Mouse (Mus musculus): ENCODE results near the gene Lrif1. TPM values are rescaled to one million over a fixed set of nuclear protein-coding genes. Genes with fewer than 3 reads are reported as not detected.
"Not testable (repeated sequence)": the region's sequence is repeated elsewhere in the genome, so short reads cannot be mapped to it uniquely, and the experiment has no call there.

The Lrif1 gene
- 22.0 and 24.3 TPM in 2 replicates for polyA plus RNA-seq (2014; fragmentation: Nextera tagmentation; extraction: Ambion mirVana)

- H3K4me1 ChIP-seq (ENCODE audit: control insufficient read depth, insufficient read depth, low read length), result no peaks in the 10 kb centered on the region
- H3K4me2 ChIP-seq (replicated peaks; ENCODE audit: low read depth, low read length), result peak within 1 kb of the TSS; percentile 40
- no peaks in the 10 kb centered on the region; the same call in 1 of the 2 replicates for H3K9me3 ChIP-seq (ENCODE audit: control insufficient read depth, low read length)
- no peaks in the 10 kb centered on the region for H3K27me3 ChIP-seq (ENCODE audit: control insufficient read depth, insufficient read depth, low read length)
- H3K36me3 ChIP-seq (ENCODE audit: control insufficient read depth, insufficient read depth, low read length), result no peaks in the 10 kb centered on the region
- 0 out of 2 replicates have a peak within 1 kb of the TSS, but pooled peaks have one; percentile 3 for H3K27ac ChIP-seq (ENCODE audit: low read depth, low read length)
- WGBS, result 1% methylated on average over 20 of the region's 20 CpGs
- H3K9ac ChIP-seq (ENCODE audit: low read depth, low read length), result peak within 1 kb of the TSS; percentile 52
- H3K4me3 ChIP-seq (ENCODE audit: low read length), result peak within 1 kb of the TSS; percentile 46
- peak; percentile 99 for ATAC-seq (ENCODE audit: low FRiP score, low TSS enrichment)
Measured at GRCm38 (mm10) chr3:106684830-106685229, at the start of gene Lrif1. Lrif1 (plus strand) TSS chr3:106684987.

GRCm38 (mm10) chr3:106672811-106673210 lies 12.0 kb upstream of the Lrif1 start:
- not testable (repeated sequence) for H3K9me3 ChIP-seq (ENCODE audit: control insufficient read depth, low read length); H3K4me2 ChIP-seq (replicated peaks; ENCODE audit: low read depth, low read length); H3K27ac ChIP-seq (ENCODE audit: low read depth, low read length); H3K4me3 ChIP-seq (ENCODE audit: low read length); H3K27me3 ChIP-seq (ENCODE audit: control insufficient read depth, insufficient read depth, low read length); H3K9ac ChIP-seq (ENCODE audit: low read depth, low read length); H3K4me1 ChIP-seq (ENCODE audit: control insufficient read depth, insufficient read depth, low read length); H3K36me3 ChIP-seq (ENCODE audit: control insufficient read depth, insufficient read depth, low read length); ATAC-seq (ENCODE audit: low FRiP score, low TSS enrichment)
- 74% methylated on average over 14 of the region's 14 CpGs for WGBS

- ATAC-seq (ENCODE audit: low FRiP score, low TSS enrichment), result no peak
- no peaks in the 10 kb centered on the region for H3K27me3 ChIP-seq (ENCODE audit: control insufficient read depth, insufficient read depth, low read length)
Measured at GRCm38 (mm10) chr3:106685381-106685780, 594 bp downstream of the Lrif1 start.

GRCm38 (mm10) chr3:106721397-106722027 lies 36.7 kb downstream of the Lrif1 start:
- H3K4me2 ChIP-seq (replicated peaks; ENCODE audit: low read depth, low read length), result peak overlapping the region; percentile 58
- no peaks in the 10 kb centered on the region for H3K36me3 ChIP-seq (ENCODE audit: control insufficient read depth, insufficient read depth, low read length)
- peak overlapping the region; percentile 68 for H3K4me3 ChIP-seq (ENCODE audit: low read length)
- H3K9ac ChIP-seq (ENCODE audit: low read depth, low read length), result peak overlapping the region; percentile 56
- WGBS, result 1% methylated on average over 31 of the region's 31 CpGs
- H3K9me3 ChIP-seq (ENCODE audit: control insufficient read depth, low read length), result no peaks in the 10 kb centered on the region; the same call in 1 of the 2 replicates
- no peaks in the 10 kb centered on the region for H3K4me1 ChIP-seq (ENCODE audit: control insufficient read depth, insufficient read depth, low read length)
- H3K27ac ChIP-seq (ENCODE audit: low read depth, low read length), result peak overlapping the region; percentile 94
- H3K27me3 ChIP-seq (ENCODE audit: control insufficient read depth, insufficient read depth, low read length), result no peaks in the 10 kb centered on the region
- ATAC-seq (ENCODE audit: low FRiP score, low TSS enrichment), result peak; percentile 99

More at GRCm38 (mm10) chr3:106685381-106685780, 594 bp downstream of the Lrif1 start:
- Histone ChIP-seq H3K36me3 (ENCODE audit: control insufficient read depth, insufficient read depth, low read length) (no peaks in the 10 kb centered on the region), H3K27ac (ENCODE audit: low read depth, low read length) (no peak overlapping the region), H3K4me2 (replicated peaks; ENCODE audit: low read depth, low read length) (peak overlapping the region; percentile 40), H3K4me1 (ENCODE audit: control insufficient read depth, insufficient read depth, low read length) (no peaks in the 10 kb centered on the region), H3K4me3 (ENCODE audit: low read length) (peak overlapping the region; percentile 46), H3K9ac (ENCODE audit: low read depth, low read length) (peak overlapping the region; percentile 52; the same call in 1 of the 2 replicates), H3K9me3 (ENCODE audit: control insufficient read depth, low read length) (no peaks in the 10 kb centered on the region; the same call in 1 of the 2 replicates)
- 25% methylated on average over 1 of the region's 1 CpGs for WGBS

- Histone ChIP-seq H3K4me2 (replicated peaks; ENCODE audit: low read depth, low read length) (peak overlapping the region; percentile 58), H3K27ac (ENCODE audit: low read depth, low read length) (peak overlapping the region; percentile 94), H3K4me1 (ENCODE audit: control insufficient read depth, insufficient read depth, low read length) (no peaks in the 10 kb centered on the region), H3K9me3 (ENCODE audit: control insufficient read depth, low read length) (no peaks in the 10 kb centered on the region; the same call in 1 of the 2 replicates), H3K9ac (ENCODE audit: low read depth, low read length) (peak overlapping the region; percentile 56), H3K27me3 (ENCODE audit: control insufficient read depth, insufficient read depth, low read length) (no peaks in the 10 kb centered on the region), H3K4me3 (ENCODE audit: low read length) (peak overlapping the region; percentile 68), H3K36me3 (ENCODE audit: control insufficient read depth, insufficient read depth, low read length) (no peaks in the 10 kb centered on the region)
- 3% methylated on average over 33 of the region's 33 CpGs for WGBS
- ATAC-seq (ENCODE audit: low FRiP score, low TSS enrichment), result peak; percentile 96
Measured at GRCm38 (mm10) chr3:106722028-106722945, 37.5 kb downstream of the Lrif1 start.

- 64% methylated on average over 1 of the region's 1 CpGs for WGBS
- Histone ChIP-seq H3K36me3 (ENCODE audit: control insufficient read depth, insufficient read depth, low read length) (no peaks in the 10 kb centered on the region), H3K9ac (ENCODE audit: low read depth, low read length) (no peak overlapping the region), H3K9me3 (ENCODE audit: control insufficient read depth, low read length) (no peaks in the 10 kb centered on the region), H3K4me3 (ENCODE audit: low read length) (no peak overlapping the region), H3K27me3 (ENCODE audit: control insufficient read depth, insufficient read depth, low read length) (no peaks in the 10 kb centered on the region), H3K27ac (ENCODE audit: low read depth, low read length) (no peak overlapping the region), H3K4me1 (ENCODE audit: control insufficient read depth, insufficient read depth, low read length) (no peaks in the 10 kb centered on the region), H3K4me2 (replicated peaks; ENCODE audit: low read depth, low read length) (no peak overlapping the region)
- ATAC-seq (ENCODE audit: low FRiP score, low TSS enrichment), result no peak
Measured at GRCm38 (mm10) chr3:106755898-106756297, 71.1 kb downstream of the Lrif1 start.

GRCm38 (mm10) chr3:106771834-106772233 lies 87.0 kb downstream of the Lrif1 start:
- Histone ChIP-seq H3K27me3 (ENCODE audit: control insufficient read depth, insufficient read depth, low read length) (no peaks in the 10 kb centered on the region), H3K9me3 (ENCODE audit: control insufficient read depth, low read length) (no peaks in the 10 kb centered on the region), H3K36me3 (ENCODE audit: control insufficient read depth, insufficient read depth, low read length) (no peaks in the 10 kb centered on the region), H3K4me1 (ENCODE audit: control insufficient read depth, insufficient read depth, low read length) (no peaks in the 10 kb centered on the region), H3K4me2 (replicated peaks; ENCODE audit: low read depth, low read length) (no peak overlapping the region), H3K4me3 (ENCODE audit: low read length) (no peak overlapping the region), H3K27ac (ENCODE audit: low read depth, low read length) (no peak overlapping the region), H3K9ac (ENCODE audit: low read depth, low read length) (no peak overlapping the region)
- 81% methylated on average over 1 of the region's 1 CpGs for WGBS
- no peak for ATAC-seq (ENCODE audit: low FRiP score, low TSS enrichment)

- H3K36me3 ChIP-seq (ENCODE audit: control insufficient read depth, insufficient read depth, low read length), result no peaks in the 10 kb centered on the region
- no peaks in the 10 kb centered on the region for H3K4me1 ChIP-seq (ENCODE audit: control insufficient read depth, insufficient read depth, low read length)
- no peak overlapping the region for H3K27ac ChIP-seq (ENCODE audit: low read depth, low read length)
- no peak for ATAC-seq (ENCODE audit: low FRiP score, low TSS enrichment)
- no peaks in the 10 kb centered on the region for H3K9me3 ChIP-seq (ENCODE audit: control insufficient read depth, low read length)
- H3K4me2 ChIP-seq (replicated peaks; ENCODE audit: low read depth, low read length), result no peak overlapping the region
- H3K27me3 ChIP-seq (ENCODE audit: control insufficient read depth, insufficient read depth, low read length), result no peaks in the 10 kb centered on the region
- WGBS, result 86% methylated on average over 3 of the region's 3 CpGs
- no peak overlapping the region for H3K4me3 ChIP-seq (ENCODE audit: low read length)
- H3K9ac ChIP-seq (ENCODE audit: low read depth, low read length), result no peak overlapping the region
Measured at GRCm38 (mm10) chr3:106785130-106785529, 100.3 kb downstream of the Lrif1 start.

Measured in kidney, embryonic 14.5 days (tissue).